Mouse (Mus musculus) cerebellum, postnatal 4 days (tissue): ENCODE measurements around the gene Canx.
"Not testable (repeated sequence)": the region's sequence is repeated elsewhere in the genome, so short reads cannot be mapped to it uniquely, and the experiment has no call there.

Source experiments
- DNase-seq, 2 experiments: peaks; one replicate each; pipeline ENCODE4 v3.0.0; 2022; ENCODE audit warnings: low spot score in 2 of 2, mixed read lengths in 1 of 2

The Canx gene

DNA sequence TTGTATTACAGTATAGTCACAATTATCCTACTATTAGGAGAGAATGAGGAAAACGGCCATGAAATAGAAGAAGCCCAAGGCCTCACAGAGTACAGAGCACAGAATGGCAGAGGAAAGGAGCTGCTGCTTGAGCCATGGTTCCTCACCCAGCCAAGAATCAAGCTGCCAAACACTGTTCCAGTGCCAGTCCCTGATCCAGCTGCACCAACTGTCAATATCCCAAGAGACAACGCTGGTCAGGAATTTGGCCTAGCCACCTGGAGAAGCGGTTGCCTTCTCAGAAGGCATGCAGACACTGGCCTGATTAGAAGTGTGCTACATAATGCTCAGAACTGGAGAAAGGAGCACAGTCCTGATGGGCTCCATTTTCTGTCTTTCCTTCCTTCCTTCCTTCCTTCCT lies 7.7 kb upstream of the Canx start:
- DNase-seq: no peak

DNA sequence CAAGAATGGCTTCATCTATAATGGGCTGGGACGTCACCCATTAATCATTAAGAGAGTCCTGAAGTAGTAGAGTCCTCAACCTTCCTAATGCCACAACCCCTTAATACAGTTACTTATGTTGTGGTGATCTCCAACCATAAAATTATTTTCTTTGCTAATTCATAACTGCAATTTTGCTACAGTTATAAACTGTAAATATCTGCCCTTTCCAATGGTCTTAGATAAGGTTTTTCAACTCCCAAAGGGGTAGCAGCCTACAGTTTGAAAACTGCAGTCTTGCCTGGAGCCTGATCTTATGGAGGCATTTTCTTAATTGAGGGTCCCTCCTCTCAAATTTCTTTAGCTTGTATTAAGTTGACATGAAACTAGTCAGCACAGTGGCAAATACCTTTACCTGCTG lies 3.9 kb upstream of the Canx start:
- no peak for DNase-seq

DNA sequence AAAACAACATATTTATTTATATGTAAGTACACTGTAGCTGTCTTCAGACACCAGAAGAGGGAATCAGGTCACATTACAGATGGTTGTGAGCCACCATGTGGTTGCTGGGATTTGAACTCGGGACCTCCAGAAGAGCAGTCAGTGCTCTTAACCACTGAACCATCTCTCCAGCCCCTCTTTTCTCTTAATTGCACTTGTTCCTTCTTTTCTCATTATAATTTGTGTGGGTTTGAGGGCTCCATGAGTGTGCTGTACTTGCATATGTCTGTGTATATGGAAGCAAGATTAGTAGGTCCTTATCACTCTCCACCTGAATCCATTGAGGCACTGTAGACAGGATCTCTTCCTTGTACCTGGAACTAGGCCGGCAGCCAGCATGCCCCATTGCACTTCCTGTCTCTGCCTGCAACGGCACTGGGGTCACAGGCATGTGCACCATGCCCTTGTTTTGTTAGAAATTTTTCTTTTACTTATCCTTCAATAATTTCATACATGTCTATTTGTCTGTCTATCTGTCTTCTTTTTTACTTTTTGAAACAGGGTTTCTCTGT lies 2.7 kb upstream of the Canx start:
- DNase-seq: no peak

DNA sequence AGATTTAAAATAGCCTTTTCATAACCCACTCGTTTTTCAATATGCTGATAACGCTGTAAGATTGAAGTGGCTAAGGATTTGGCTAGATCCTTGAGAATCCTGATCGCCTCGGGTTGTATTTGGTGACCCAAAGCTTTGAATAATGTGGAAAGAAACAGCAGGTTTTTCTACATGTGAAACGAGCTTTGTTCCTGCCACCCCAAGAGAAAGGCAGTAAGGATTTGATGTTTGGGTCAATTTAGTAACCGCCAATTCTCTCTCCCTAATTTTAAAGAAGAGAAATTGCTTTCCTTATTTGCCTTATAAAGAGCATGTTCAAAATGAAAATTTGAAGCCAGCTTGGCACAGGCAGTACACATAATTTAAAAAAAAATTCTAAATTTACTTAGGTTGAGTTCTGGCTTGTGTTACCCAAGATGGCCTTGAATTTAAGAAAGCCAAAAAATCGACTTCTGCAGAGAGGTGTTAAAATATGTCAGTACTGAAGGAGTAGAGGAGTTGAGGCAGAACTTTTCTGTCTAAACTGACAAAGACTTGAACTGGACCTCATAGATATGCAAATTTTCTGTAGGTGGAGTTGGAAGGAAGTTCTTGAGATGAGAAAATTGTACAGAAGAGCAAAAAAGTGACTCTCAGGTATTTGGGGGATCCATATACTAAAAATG lies 961 bp upstream of the Canx start:
- DNase-seq: no peak

DNA sequence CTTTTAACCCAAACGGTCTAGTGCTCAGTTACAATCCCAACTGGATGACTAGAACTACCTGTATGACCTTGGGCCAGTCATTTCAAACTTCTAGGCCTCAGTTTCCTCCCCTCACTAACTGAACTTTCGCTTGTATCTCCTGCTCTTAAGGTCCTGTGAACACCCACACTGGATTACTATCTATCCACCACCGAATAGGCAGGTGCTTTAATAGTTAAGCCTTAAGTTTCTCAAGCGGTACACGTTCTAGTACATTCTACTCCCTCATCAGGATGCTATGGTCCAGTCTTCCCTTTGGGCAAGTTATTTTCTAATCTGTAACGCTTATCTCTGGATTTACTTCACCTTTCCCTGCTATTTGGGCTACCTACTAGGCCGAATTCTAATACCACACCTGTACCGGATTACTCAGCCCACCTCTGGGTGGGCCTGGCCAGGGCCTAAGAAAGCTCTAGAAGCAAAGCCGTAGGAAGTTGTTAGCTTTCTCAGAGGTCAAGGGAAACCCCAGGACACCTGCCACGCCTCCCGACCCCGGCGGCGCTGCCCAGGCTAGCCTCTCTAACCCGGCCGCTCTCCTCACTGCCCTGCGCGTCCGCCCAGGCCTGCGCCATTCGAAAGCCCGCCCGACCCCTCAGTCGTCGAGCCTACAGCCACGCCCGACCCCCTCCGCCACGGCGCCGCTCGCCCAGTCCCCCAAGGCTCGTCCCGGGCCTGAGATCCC lies 562 bp downstream of the Canx start:
- DNase-seq: no peak

DNA sequence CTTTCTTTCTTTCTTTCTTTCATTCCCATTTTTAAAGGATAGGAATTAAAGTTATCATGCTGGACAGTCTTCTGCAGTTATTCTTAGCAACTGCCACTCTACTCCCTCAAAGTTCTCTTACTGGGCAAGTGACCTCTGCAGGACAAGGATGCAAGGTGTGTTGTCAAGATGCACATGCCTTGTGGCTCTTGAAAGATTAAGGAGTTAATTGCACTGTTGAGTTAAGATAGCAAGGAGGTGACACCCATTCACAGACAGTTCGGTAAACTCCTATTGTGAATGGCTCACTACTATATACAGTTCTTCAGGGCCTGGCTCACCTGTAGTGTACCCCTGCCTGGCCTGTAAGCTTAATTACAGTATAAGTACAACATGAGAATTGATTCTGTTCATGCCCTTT lies 1.6 kb downstream of the Canx start:
- DNase-seq: no peak

DNA sequence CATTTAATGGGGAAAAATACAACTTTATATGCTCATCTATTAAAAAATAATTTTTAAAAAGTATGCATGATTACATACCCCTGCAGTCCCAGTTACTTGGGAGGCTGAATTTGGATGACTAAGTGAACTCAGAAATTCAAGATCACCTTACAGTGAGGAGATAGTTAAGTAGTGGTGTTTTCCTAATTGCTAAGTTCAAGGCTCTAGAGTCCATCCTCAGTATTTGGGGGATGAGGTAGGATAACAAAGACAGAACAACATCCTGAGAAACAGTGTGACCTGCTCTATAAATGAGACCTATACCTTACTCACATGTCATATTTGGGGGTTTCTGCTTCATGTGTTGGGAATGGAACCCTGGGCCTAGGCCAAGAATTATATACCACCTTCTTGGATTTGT lies 3.1 kb downstream of the Canx start:
- DNase-seq: no peak

DNA sequence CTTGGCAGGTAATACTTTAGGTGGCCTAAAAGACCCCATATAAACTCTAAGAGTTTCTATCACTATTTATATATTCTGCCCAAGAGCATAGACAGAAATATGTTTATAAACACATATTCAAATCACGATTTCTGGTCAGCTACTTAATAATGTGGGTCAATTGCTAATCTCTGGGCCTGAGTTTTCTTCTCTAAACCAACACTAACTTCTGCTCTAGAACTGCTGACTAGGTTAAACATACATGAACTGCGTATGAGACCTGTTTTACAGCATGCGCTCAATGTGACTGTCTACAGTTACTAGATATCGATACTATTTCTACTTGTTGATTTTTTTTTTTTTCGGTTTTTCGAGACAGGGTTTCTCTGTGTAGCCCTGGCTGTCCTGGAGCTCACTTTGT lies 4.2 kb downstream of the Canx start:
- DNase-seq: no peak

DNA sequence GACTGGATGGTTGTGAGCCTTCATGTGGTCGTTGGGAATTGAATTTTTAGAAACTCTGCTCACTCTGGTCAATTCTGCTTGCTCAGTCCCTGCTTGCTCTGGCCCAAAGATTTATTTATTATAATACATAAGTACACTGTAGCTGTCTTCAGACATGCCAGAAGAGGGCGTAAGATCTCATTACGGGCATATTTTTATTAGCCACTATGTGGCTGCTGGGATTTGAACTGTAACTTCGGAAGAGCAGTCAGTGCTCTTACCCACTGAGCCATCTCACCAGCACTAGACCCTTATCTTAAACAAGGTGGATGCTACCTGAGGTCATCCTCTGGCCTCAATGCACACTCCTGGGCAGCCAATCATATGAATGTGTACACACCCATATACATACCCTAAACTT lies 6.1 kb downstream of the Canx start:
- DNase-seq: not testable (repeated sequence)

DNA sequence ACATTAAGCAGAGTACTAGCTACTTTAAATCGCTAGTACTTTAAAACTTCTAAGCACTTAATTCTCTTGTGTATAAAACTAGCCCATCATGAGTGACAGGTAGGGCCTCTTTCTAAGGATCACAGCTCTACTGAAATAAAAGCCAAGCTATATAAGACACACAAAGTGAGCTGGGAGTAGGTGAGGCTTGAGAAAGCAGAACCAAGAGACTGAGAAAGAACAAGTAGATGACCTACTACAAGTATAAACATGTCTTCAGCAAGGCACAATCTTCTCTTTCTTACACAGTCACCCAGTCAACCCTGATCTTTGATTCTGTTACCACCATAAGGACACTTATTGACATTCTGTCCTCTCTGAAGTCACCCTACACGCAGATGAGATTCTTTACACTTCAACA lies 12.7 kb downstream of the Canx start:
- no peak for DNase-seq

DNA sequence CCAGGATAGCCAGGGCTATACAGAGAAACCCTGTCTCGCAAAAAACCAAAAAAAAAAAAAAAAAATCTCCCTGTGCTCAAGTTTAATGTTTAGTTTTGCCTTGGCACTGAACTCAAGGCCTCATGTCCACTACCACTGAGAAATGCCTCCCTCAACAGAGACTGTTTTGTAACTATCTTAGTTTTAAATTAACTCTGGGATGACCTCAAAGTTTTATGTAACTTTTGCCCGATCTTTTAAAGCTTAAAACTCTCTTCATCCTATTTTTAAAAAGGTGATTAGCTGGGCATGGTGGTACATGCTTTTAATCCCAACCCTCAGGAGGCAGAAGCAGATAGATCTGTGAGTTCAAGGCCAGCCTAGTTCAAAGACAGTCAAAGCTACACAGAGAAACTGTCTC lies 22.1 kb downstream of the Canx start:
- no peak for DNase-seq

DNA sequence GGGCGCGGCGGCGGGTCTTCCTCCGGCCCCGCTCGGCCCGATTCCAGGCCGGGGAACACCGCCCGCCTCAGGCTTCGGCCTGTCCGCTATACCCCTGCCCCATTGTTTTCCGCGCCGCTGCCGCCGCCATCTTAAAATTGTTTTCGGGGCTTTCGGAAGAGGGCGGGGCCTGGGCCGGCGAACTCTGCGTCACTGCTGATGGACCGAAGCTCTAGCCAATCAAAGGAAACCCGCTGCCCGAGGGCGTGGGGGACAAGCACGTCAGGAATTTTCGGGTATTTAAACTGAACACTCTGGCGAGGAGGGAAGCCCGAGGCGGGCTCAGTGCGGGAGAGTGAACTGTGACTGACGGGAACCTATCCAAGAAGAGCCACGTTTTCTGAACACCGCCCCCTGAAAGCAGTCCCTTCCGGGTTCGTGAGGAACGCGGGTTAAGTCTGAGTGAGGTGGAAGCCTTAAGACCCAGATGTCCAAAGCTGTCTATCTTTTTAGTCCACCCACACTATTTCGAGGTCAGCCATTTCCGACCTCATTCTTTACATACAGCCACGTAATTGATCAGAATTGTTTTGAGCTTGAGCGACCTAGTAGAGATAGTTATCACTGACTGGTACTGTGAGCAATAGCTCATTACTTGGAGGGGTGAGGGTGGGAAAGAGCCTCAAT lies 33.1 kb downstream of the Canx start, which contains the start of gene Maml1:
Gene Maml1, minus strand, starts transcription at position 122 of the 666 bp plus-strand sequence.
- DNase-seq: peak; percentile 94 to 97

DNA sequence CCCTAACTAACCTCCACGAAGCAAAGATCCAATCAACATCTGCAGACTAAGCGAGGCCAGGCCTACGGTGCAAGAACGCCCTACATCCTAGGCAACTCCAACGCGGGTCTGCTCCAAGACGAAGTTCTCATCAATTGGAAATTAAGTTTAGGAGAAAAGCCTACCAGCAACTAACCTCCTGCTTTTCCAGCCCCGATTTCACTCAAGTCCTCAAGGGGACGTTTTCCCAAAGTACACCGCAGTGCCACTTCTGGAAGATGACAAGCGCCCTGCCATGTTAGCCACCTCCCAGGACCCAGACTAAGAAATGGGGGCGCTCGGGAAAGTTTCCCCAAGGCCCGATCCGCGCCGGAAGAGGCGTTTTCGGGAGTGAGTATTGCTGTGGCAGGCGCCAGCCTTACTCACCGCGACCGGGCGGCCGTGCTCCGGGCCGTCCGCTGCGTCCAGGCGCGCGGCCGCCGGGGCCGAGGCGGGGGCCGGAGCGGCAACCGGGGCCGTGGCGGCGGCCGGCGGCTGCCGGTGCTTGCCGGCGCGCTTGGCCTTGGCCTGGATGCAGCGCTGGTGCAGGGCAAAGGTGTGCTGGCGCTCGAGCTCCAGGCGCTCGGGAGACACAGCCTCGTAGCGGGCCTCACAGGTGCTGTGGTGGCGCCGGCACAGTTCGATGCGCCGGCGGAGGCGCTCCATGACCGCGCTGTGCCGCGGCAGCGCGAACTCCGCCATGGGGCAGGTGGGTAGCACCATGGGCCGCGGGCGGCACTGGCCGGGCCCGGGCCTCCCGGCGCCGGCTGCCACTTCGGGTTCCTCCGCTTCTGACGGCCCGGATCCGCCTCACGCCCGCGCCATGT lies 33.9 kb downstream of the Canx start:
- peak; percentile 26 to 48 for DNase-seq

DNA sequence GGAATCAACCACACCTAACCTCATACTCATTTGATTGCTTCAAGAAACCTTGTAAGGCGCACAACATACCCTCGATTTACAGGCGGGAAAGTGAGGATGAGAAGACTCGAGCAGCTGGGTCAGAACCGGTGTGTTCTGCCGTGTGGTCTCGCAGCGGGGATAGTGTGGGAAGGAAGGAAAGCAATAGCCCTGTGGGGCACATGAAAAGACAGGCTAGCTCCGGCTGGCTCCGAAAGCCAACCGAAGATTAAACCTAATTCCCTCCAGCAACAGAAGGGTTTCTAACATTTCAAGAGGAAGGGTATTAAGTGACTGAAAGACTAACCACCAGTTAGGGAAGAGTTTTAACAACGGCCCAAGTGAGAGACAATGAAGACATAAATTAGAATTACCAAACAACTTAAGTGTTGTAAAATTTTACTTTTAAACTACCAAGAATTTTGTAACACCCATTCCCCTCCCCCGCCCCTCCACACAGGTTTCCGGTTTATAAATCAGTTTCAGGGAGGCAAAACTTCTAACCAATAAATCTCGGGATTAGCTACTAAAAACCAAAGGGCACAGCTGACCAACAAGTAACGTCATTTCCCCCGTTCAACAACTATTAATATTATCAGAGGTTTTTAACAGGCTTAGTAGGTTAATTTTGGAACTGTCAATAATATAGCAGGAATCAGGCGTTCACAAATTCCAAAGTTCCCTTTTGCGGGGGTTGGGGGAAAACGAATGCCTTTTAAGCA lies 34.8 kb downstream of the Canx start:
- DNase-seq: no peak

DNA sequence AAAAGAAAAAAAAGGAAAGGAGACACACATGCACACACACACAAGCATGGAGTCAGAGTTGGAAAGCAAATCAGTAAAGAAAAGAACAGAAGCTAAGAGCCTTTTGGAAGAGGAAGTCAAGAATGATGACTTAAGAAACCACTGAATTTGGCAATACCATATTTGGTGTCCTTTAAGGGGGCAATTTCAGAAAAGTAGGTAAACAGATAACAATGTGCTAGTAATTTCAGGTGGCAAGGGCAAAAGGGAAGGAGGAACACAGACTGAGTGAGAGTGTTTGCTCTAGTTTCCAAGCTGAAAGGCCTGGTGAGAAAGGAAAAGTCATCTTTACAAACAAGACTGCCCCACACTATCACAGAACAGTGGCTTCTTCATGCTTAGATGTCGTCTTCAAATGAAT lies 39.0 kb downstream of the Canx start:
- DNase-seq: no peak

DNA sequence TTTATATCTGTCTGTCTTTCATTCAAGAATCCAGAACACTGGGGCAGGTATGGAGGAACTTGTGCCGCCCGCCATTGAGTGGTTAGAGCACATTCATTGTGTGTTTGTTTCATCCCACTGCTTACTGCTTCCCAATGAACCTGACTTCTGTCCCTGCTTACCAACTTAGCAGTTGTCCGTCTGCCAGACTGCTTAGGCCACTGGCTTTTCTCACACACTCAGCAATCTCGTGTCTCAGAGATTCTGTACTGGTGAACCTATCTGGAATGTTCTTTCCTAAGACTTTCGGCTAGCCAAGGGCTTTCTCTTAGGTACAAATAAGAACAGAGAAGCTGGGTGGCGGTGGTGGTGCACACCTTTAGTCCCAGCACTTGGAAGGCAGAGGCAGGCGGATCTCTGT lies 39.8 kb downstream of the Canx start:
- no peak for DNase-seq

DNA sequence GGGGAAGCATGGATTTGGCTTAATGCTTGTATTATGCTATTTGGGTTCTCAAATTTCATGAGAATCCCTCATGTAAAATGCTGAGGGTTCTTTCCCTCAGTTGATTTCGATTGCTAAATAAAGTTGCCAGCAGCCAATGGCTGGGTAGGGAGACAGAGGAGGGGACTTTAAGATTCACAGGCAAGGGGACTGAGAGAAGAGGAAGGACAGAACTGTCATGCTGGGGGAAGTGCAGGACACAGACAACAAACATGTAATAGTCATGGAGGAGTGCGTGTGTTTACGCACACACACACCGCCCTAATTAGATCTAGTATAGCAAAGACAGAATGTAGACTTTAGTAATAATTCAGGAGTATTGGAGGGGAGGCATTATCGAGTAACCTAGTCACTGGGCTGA lies 40.2 kb downstream of the Canx start:
- no peak for DNase-seq

DNA sequence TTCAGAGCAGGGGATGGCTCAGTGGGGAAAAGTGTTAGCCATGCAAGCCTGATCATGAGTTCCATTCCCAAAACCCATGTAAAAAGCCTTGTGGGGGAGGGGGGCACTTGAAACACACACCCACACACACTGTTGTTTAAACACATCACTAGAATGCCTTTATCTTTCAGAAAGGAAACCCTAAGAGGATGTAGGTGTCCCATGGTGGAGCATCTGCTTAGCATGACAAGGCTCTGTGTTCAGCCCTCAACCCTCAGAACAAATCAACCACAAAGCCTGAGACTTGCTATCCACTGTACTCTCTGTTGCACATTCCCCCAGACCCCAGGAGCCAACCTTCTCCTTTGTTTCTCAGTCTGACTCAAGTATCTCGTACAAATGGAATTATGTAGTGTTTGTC lies 45.4 kb downstream of the Canx start:
- no peak for DNase-seq

DNA sequence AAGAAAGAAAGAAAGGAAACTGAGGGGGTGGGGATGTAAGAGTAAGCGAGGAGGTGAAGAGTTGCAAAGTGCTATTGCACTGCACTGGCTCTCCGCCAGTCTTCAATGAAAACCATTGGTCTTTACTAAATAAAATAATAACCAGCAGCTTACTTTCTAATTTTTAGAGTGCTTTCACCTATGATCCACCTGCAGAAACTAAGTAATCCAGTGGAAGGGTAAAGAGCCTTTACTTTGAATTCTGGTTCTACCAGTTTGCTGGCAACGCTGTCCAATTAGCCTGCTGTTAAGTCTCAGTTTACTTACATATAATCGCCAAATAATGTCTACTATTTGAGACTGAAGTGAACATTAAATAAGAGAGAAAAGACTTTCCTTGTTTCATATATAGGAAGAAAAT lies 46.5 kb downstream of the Canx start:
- DNase-seq: no peak

DNA sequence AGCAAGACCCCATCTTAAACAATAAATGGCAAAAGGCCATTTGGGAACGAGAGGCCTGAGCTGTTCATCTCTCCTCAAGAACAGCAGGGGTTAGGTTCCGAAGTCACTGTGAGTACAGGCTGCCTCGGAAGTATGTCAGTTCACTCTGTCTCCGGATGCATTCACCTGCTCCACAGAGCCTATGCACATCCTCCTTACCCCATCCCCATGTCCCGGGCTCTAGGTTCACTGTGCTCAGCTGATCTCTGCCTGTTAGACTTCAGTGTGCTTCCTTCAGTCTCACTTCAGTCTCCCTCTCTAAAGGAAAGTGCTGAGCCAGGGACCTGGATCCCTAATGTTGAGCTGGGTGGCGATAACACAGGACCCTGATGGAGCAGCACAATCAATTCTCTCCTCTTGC lies 47.8 kb downstream of the Canx start:
- DNase-seq: no peak

DNA sequence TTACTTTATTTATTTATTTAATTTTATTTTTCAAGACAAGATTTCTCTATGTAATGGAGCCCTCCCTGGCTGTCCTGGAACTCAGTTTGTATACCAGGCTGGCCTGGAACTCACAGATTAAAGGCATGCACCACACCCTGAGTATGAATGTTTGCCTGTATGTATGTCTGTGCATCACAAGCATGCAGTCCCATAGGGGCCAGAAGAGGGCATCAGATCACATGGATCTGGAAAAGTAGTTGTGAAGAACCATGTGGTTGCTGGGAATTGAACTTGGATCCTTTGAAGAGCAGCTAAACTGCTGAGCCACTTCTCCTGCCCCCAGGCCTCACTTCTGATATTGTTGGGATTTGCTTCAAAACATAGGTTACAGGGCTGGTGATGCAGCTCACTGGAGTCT lies 48.4 kb downstream of the Canx start:
- no peak for DNase-seq
